Mouse (Mus musculus) small intestine, adult 2 months (tissue): ENCODE measurements at regions not wholly inside any gene's neighbourhood (a gene's known extent, or its start where the extent isn't known, plus 50 kb on each side); places are given as distances from the start of the nearest gene placed in this dataset.

Source experiments
- CTCF ChIP-seq: fragments of 200-500 bp; IDR thresholded peaks from 2 replicates; pipeline ENCODE4 v1.5.1; 2012; ENCODE audit warnings: low read depth, mild to moderate bottlenecking, control low read depth, inconsistent platforms, low read length, moderate library complexity, mixed read lengths; ENCODE audit not compliant: insufficient replicate concordance, insufficient read length; ENCODE audit errors: extremely low read depth
- POLR2A ChIP-seq: fragments of 200-500 bp; IDR thresholded peaks from 2 replicates; pipeline ENCODE4 v1.6.1; 2012; ENCODE audit warnings: low read depth, mild to moderate bottlenecking, control low read depth, inconsistent platforms, low read length, moderate library complexity

DNA sequence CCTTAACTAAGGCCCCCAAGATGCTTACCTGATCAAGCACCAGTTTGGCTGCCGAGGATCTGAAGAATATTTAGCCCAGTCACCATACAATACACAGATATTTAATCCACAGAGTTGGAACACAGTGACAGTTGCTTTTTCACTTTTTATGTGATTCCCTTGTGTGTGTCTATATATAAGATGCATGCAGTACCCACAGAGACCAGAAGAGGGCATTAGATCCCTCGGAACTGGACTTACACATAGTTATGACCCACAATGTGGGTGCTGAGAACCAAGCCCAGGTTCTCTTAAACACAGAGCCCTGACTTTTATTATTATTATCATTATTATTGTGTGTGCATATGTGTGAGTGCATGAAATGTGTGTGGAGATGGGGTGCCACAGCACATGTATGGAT, 70.6 kb upstream of the Xpo1 start:
- no peak for TF ChIP-seq CTCF
- TF ChIP-seq POLR2A, result no peak
